Mouse (Mus musculus): ENCODE data around the gene Disp1. TPM values are rescaled to one million over a fixed set of nuclear protein-coding genes. Genes with fewer than 3 reads are reported as not detected.

Disp1 gene
- polyA plus RNA-seq, 1 experiment from 2014 or later, result 9.6 TPM

- no peak for ATAC-seq (replicated peaks)
- WGBS, result 92% methylated on average over 5 of the region's 5 CpGs
- no peak overlapping the region for H3K4me2 ChIP-seq
- H3K27me3 ChIP-seq (replicated peaks), result no peaks in the 10 kb centered on the region
- no peak overlapping the region for H3K27ac ChIP-seq
- H3K9me3 ChIP-seq, result no peaks in the 10 kb centered on the region
- no peak overlapping the region for H3K9ac ChIP-seq
- H3K36me3 ChIP-seq (replicated peaks), result no peaks in the 10 kb centered on the region
- H3K4me1 ChIP-seq, result no peaks in the 10 kb centered on the region
- no peak overlapping the region for H3K4me3 ChIP-seq
Observed at GRCm38 (mm10) chr1:183171095-183171494, 50.2 kb downstream of the Disp1 start.

DNA sequence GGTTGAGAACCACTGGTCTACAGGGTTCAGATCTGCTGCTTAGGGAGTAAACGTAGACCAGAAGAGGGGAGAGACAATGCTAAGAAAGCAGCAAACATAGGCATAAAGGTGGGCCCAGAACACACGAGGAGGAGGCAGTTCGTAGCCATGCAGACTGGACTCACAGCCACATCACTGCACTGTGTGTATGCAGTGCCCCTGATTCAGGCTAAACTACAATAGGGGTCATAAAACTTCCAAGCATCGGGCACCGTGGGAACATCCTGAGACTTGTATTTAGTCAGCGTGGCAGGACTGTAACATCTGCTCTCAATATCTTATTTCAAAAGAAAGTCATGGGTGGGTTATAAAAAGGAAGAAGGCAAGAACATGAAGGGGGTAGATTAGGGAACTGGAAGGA, 52.9 kb downstream of the Disp1 start:
- Histone ChIP-seq H3K9ac (no peak overlapping the region), H3K27me3 (replicated peaks) (no peaks in the 10 kb centered on the region), H3K4me1 (no peaks in the 10 kb centered on the region), H3K4me2 (no peak overlapping the region), H3K36me3 (replicated peaks) (no peaks in the 10 kb centered on the region), H3K9me3 (no peaks in the 10 kb centered on the region), H3K4me3 (no peak overlapping the region), H3K27ac (no peak overlapping the region)
- ATAC-seq (replicated peaks), result no peak
- 74% methylated on average over 6 of the region's 6 CpGs for WGBS

DNA sequence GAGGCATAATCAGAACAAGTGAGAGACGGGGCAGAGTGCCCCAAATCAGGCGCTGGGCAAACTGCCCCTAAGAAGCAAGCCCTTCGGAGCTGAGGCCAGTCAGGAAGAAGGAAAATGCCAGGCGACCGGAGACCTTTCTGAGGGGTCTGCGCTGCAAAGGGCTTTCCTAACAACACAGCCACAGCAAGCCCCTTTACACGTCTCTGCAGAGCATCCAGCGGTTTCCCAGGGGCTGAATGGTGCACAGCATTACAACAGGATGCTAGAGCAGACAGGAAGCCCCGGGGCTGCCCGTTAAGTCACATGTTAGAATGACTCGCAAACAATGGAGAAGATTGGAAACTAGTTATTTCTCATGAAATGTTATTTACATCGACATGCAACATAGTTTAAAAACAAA, 53.5 kb downstream of the Disp1 start:
- ATAC-seq (replicated peaks), result no peak
- Histone ChIP-seq H3K4me2 (no peak overlapping the region), H3K4me3 (no peak overlapping the region), H3K4me1 (no peaks in the 10 kb centered on the region), H3K9ac (no peak overlapping the region), H3K27me3 (replicated peaks) (no peaks in the 10 kb centered on the region), H3K27ac (no peak overlapping the region), H3K9me3 (no peaks in the 10 kb centered on the region), H3K36me3 (replicated peaks) (no peaks in the 10 kb centered on the region)
- 76% methylated on average over 12 of the region's 12 CpGs for WGBS

DNA sequence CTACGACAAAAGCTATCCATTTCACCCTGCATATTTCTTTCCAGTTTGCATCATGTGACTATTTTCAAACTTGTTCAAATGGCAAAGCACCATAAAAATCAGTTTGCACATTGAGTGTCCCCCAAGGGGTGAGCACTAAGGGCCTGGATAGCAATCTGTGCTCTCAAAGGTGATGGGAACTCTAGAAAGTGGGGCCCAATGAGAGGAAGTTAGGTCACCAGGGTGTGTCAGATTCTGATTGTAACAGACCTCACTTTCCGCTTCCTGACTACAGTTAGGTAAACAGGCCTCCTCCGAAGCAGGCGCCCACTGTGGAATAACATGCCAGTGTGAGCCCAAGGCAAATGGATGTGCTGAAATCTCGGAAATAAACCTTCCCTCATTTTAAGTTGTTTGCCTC, 54.6 kb downstream of the Disp1 start:
- WGBS, result 90% methylated on average over 5 of the region's 5 CpGs
- Histone ChIP-seq H3K4me3 (no peak overlapping the region), H3K36me3 (replicated peaks) (no peaks in the 10 kb centered on the region), H3K4me2 (no peak overlapping the region), H3K9ac (no peak overlapping the region), H3K9me3 (no peaks in the 10 kb centered on the region), H3K27me3 (replicated peaks) (no peaks in the 10 kb centered on the region), H3K4me1 (no peaks in the 10 kb centered on the region), H3K27ac (no peak overlapping the region)
- ATAC-seq (replicated peaks), result no peak

- H3K4me2 ChIP-seq, result no peak overlapping the region
- no peak for ATAC-seq (replicated peaks)
- H3K4me3 ChIP-seq, result no peak overlapping the region
- WGBS, result 75% methylated on average over 8 of the region's 8 CpGs
- H3K9ac ChIP-seq, result no peak overlapping the region
- H3K27me3 ChIP-seq (replicated peaks), result no peaks in the 10 kb centered on the region
- H3K27ac ChIP-seq, result no peak overlapping the region
- H3K4me1 ChIP-seq, result no peaks in the 10 kb centered on the region
- H3K9me3 ChIP-seq, result no peaks in the 10 kb centered on the region
- H3K36me3 ChIP-seq (replicated peaks), result no peaks in the 10 kb centered on the region
Observed at GRCm38 (mm10) chr1:183164648-183165071, 56.7 kb downstream of the Disp1 start.

GRCm38 (mm10) chr1:183164190-183164580, 57.1 kb downstream of the Disp1 start:
- Histone ChIP-seq H3K27ac (no peak overlapping the region), H3K27me3 (replicated peaks) (no peaks in the 10 kb centered on the region), H3K4me1 (peaks cover under 1% of the 10 kb centered on the region; the same call in 1 of the 2 replicates), H3K9ac (no peak overlapping the region), H3K4me3 (no peak overlapping the region), H3K9me3 (no peaks in the 10 kb centered on the region), H3K36me3 (replicated peaks) (no peaks in the 10 kb centered on the region), H3K4me2 (no peak overlapping the region)
- ATAC-seq (replicated peaks), result no peak
- WGBS, result 94% methylated on average over 6 of the region's 6 CpGs

- H3K27ac ChIP-seq, result no peak overlapping the region
- no peaks in the 10 kb centered on the region for H3K27me3 ChIP-seq (replicated peaks)
- ATAC-seq (replicated peaks), result no peak
- H3K4me3 ChIP-seq, result no peak overlapping the region
- H3K9me3 ChIP-seq, result no peaks in the 10 kb centered on the region
- WGBS, result 89% methylated on average over 5 of the region's 5 CpGs
- H3K36me3 ChIP-seq (replicated peaks), result no peaks in the 10 kb centered on the region
- peaks cover 2% of the 10 kb centered on the region; the same call in 1 of the 2 replicates for H3K4me1 ChIP-seq
- no peak overlapping the region for H3K9ac ChIP-seq
- no peak overlapping the region for H3K4me2 ChIP-seq
Observed at GRCm38 (mm10) chr1:183163512-183164189, 57.7 kb downstream of the Disp1 start.

DNA sequence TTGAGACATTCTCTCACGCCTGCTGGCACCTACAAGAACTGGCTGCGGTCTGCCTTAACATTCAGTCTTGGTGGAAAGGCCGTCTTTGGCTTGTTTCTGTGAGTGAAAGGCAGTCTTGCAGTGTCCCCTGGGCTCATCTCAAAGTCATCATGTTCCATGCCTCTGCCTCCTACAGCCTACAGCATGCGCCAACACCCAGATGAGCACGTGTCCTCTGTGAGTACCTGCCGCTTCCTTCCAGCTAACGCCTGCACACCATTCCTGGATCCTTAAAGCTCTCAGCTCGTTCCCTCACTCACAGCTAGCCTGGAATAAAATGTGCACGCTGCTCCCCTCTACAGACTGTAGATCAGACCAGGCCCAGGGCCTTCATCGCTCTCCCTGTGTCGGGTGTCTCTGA, 60.3 kb downstream of the Disp1 start:
- H3K27ac ChIP-seq, result no peak overlapping the region
- 77% methylated on average over 11 of the region's 11 CpGs for WGBS

GRCm38 (mm10) chr1:183160188-183160587, 61.1 kb downstream of the Disp1 start:
- no peak overlapping the region for H3K9ac ChIP-seq
- H3K36me3 ChIP-seq (replicated peaks), result no peaks in the 10 kb centered on the region
- H3K4me1 ChIP-seq, result peaks cover 2% of the 10 kb centered on the region; the same call in 1 of the 2 replicates
- no peak overlapping the region for H3K4me3 ChIP-seq
- H3K4me2 ChIP-seq, result no peak overlapping the region
- no peak overlapping the region for H3K27ac ChIP-seq
- WGBS, result 90% methylated on average over 6 of the region's 6 CpGs
- H3K9me3 ChIP-seq, result no peaks in the 10 kb centered on the region
- H3K27me3 ChIP-seq (replicated peaks), result no peaks in the 10 kb centered on the region
- no peak for ATAC-seq (replicated peaks)

More for the DNA sequence above, 60.3 kb downstream of the Disp1 start:
- H3K4me3 ChIP-seq, result no peak overlapping the region
- H3K9ac ChIP-seq, result no peak overlapping the region
- no peaks in the 10 kb centered on the region for H3K27me3 ChIP-seq (replicated peaks)
- no peaks in the 10 kb centered on the region for H3K36me3 ChIP-seq (replicated peaks)
- no peaks in the 10 kb centered on the region for H3K9me3 ChIP-seq
- H3K4me1 ChIP-seq, result peaks cover 2% of the 10 kb centered on the region; the same call in 1 of the 2 replicates
- H3K4me2 ChIP-seq, result no peak overlapping the region
- no peak for ATAC-seq (replicated peaks)

- no peak overlapping the region for H3K27ac ChIP-seq
- no peak overlapping the region for H3K4me3 ChIP-seq
- ATAC-seq (replicated peaks), result no peak
- no peak overlapping the region for H3K4me2 ChIP-seq
- H3K9me3 ChIP-seq, result no peaks in the 10 kb centered on the region
- WGBS, result 66% methylated on average over 7 of the region's 7 CpGs
- no peaks in the 10 kb centered on the region for H3K36me3 ChIP-seq (replicated peaks)
- peaks cover 6% of the 10 kb centered on the region; the same call in 1 of the 2 replicates for H3K4me1 ChIP-seq
- H3K9ac ChIP-seq, result no peak overlapping the region
- no peaks in the 10 kb centered on the region for H3K27me3 ChIP-seq (replicated peaks)
Observed at GRCm38 (mm10) chr1:183159183-183159582, 62.1 kb downstream of the Disp1 start.

DNA sequence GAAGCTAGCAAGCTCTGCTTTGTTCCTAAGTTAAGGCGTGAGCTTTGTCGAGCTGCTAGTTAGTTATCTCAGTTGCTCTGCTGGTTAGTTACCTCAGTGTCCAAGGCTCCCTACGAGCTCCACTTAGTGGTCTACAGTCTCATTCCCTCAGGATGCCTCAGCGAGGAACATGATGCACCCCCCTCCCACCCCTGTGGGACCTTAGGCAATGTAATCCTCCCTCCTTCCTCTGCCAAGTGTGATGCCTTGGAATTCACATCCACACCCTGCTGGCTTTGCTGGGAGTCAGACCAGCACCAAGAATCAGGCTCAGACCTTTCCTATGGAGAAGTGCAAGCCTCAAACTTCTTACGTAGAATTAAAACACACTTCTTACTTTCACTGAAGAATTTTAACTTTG, 65.7 kb downstream of the Disp1 start:
- Histone ChIP-seq H3K4me1 (peaks cover 9% of the 10 kb centered on the region), H3K4me2 (no peak overlapping the region), H3K9ac (no peak overlapping the region), H3K9me3 (no peaks in the 10 kb centered on the region), H3K27me3 (replicated peaks) (no peaks in the 10 kb centered on the region), H3K27ac (no peak overlapping the region), H3K4me3 (no peak overlapping the region), H3K36me3 (replicated peaks) (no peaks in the 10 kb centered on the region)
- ATAC-seq (replicated peaks), result no peak
- WGBS, result 72% methylated on average over 5 of the region's 5 CpGs

DNA sequence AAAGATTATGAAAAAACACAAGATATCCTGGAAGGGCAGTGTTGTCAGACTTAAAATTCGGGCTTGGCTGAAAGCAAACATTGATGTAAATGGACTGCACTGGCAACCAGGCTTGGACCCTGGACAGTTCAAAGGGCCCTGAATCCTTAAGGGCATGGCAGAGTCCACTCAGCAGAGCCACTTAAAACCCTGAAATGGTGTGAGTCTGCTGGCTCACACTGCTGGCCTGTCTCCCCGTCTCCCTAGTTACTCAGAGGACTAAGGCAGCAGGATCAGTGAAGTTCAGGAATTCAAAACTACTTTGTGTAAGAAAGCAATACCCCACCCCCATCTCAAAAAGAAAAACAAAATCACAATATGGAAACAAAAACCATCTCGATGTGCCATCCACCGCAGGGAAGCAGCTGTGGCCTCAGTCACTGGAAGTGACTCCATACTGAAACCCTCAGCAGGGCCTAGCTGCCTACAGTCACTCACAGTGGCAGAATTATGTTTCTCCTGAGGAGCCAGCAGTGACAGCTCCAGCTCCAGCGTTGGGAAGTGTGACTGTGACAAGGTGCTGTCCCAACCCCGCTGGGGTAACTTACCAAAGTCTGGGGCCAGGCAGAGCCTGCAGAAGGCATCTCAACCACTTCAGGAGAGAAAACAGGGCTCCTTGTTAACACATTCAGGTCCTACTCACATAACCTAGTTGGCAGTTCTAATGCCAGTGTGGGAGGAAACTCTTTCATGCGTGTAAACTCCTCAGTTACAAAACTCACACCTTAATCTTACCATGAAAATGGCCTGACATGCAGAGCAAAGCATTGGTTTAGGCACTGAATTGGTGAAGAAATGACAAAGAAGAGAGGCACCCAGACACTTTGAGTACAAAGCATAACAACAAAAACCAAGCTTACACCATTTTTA, 66.8 kb downstream of the Disp1 start:
- H3K36me3 ChIP-seq (replicated peaks), result no peaks in the 10 kb centered on the region
- H3K9me3 ChIP-seq, result no peaks in the 10 kb centered on the region
- no peak overlapping the region for H3K9ac ChIP-seq
- no peak overlapping the region for H3K4me2 ChIP-seq
- H3K4me3 ChIP-seq, result no peak overlapping the region
- H3K27me3 ChIP-seq (replicated peaks), result no peaks in the 10 kb centered on the region
- no peak for ATAC-seq (replicated peaks)
- WGBS, result 39% methylated on average over 7 of the region's 7 CpGs
- peaks cover 20% of the 10 kb centered on the region for H3K4me1 ChIP-seq
- no peak overlapping the region for H3K27ac ChIP-seq
